ENCODE assay signal across 32 mouse cellular contexts in the genomic region with DNA sequence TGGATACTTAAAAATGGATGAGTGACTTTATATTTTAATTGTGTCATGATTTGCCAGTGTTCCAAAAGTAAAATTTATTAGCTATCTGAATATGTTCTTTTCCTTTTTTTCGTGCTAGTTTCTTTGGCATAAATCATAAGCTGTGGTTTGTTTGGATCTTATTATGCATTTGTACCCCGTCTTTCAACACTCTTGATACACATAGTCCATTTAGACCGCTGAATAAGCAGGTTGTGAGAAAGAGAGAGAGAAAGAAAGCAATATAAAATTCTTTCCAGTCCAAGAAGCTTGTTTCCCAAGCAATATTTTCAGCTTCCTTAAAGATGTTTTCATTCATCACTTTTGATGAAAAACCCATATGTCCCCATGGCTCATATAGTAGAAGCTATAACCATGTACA.
"Had no signal": no experiment of that assay in that cellular context is flagged by ENCODE, and none has a peak within 500 bp of the region (broad histone marks: within the 10 kb centered on the region; RNA-seq: fewer than 3 reads in every experiment).

No protein-coding gene starts in this region.

- H3K36me3 ChIP-seq: limb, embryonic 12.5 days; limb, embryonic 13.5 days; limb, embryonic 15.5 days; liver, embryonic 12.5 days; liver, embryonic 13.5 days; liver, embryonic 15.5 days; lung, embryonic 15.5 days; midbrain, embryonic 10.5 days; midbrain, embryonic 12.5 days; midbrain, embryonic 13.5 days; midbrain, embryonic 15.5 days; neural tube, embryonic 12.5 days had no signal

- H3K9ac ChIP-seq: limb, embryonic 12.5 days; limb, embryonic 13.5 days; limb, embryonic 15.5 days; liver, embryonic 12.5 days; liver, embryonic 13.5 days; liver, embryonic 14.5 days; liver, embryonic 15.5 days; liver, postnatal 0 days; lung, embryonic 14.5 days; lung, embryonic 15.5 days; midbrain, embryonic 12.5 days; midbrain, embryonic 13.5 days; midbrain, embryonic 15.5 days; neural tube, embryonic 12.5 days had no signal

- ATAC-seq: liver, embryonic 12.5 days; liver, postnatal 0 days; lung, postnatal 0 days; midbrain, embryonic 13.5 days; midbrain, embryonic 15.5 days; midbrain, embryonic 16.5 days had no signal

- DNase-seq: left cerebral cortex, postnatal 4 days; liver; liver, embryonic 13.5 days; liver, postnatal 0 days; lung, adult 18-20 months; lung, adult 2 months; lung, embryonic 14.5 days; lung, postnatal 10 days; lung, postnatal 14 days; lung, postnatal 36 days; lung, postnatal 4 days; midbrain, embryonic 14.5 days had no signal

- H3K4me3 ChIP-seq: left cerebral cortex, adult 2 months; limb, embryonic 12.5 days; limb, embryonic 13.5 days; limb, embryonic 15.5 days; liver, embryonic 12.5 days; liver, embryonic 13.5 days; liver, embryonic 15.5 days; lung, embryonic 15.5 days; megakaryocyte, embryonic 14.5 days; midbrain, embryonic 10.5 days; midbrain, embryonic 12.5 days; midbrain, embryonic 13.5 days; midbrain, embryonic 15.5 days; myocyte; neural tube, embryonic 12.5 days had no signal

- H3K9me3 ChIP-seq: limb, embryonic 12.5 days; limb, embryonic 13.5 days; limb, embryonic 15.5 days; liver, embryonic 12.5 days; liver, embryonic 13.5 days; liver, embryonic 15.5 days; lung, embryonic 15.5 days; midbrain, embryonic 10.5 days; midbrain, embryonic 12.5 days; midbrain, embryonic 13.5 days; midbrain, embryonic 15.5 days; neural tube, embryonic 12.5 days had no signal

- H3K27me3 ChIP-seq: limb, embryonic 12.5 days; limb, embryonic 13.5 days; limb, embryonic 15.5 days; liver, embryonic 12.5 days; liver, embryonic 13.5 days; liver, embryonic 15.5 days; lung, embryonic 15.5 days; megakaryocyte, embryonic 14.5 days; midbrain, embryonic 12.5 days; midbrain, embryonic 13.5 days; midbrain, embryonic 15.5 days; neural tube, embryonic 12.5 days had no signal

- H3K4me2 ChIP-seq: limb, embryonic 12.5 days; limb, embryonic 13.5 days; limb, embryonic 15.5 days; liver, embryonic 11.5 days; liver, embryonic 12.5 days; liver, embryonic 13.5 days; liver, embryonic 15.5 days; lung, embryonic 14.5 days; lung, embryonic 15.5 days; midbrain, embryonic 11.5 days; midbrain, embryonic 12.5 days; midbrain, embryonic 13.5 days; midbrain, embryonic 15.5 days; neural tube, embryonic 12.5 days had no signal

- H3K27ac ChIP-seq: left cerebral cortex, adult 2 months; limb, embryonic 12.5 days; limb, embryonic 13.5 days; limb, embryonic 15.5 days; liver, embryonic 12.5 days; liver, embryonic 13.5 days; liver, embryonic 14.5 days; liver, embryonic 15.5 days; lung, embryonic 15.5 days; macrophage; midbrain, embryonic 10.5 days; midbrain, embryonic 12.5 days; midbrain, embryonic 13.5 days; midbrain, embryonic 15.5 days; neural tube, embryonic 12.5 days had no signal

- H3K4me1 ChIP-seq: limb, embryonic 12.5 days; limb, embryonic 13.5 days; limb, embryonic 15.5 days; liver, embryonic 12.5 days; liver, embryonic 13.5 days; liver, embryonic 15.5 days; lung, embryonic 15.5 days; megakaryocyte, embryonic 14.5 days; midbrain, embryonic 10.5 days; midbrain, embryonic 12.5 days; midbrain, embryonic 13.5 days; midbrain, embryonic 15.5 days; neural tube, embryonic 12.5 days had no signal
